Mouse (Mus musculus): ENCODE measurements around the gene Gm6040. TPM values are rescaled to one million over a fixed set of nuclear protein-coding genes. Genes with fewer than 3 reads are reported as not detected.

The Gm6040 gene
- total RNA-seq (2021), result not detected
- not detected in 2 replicates for polyA plus RNA-seq (2012; rRNA removed)
- long read RNA-seq, result 0 reads

GRCm38 (mm10) chr8:20921971-20922370 is at the start of gene Gm6040:
Gene Gm6040, minus strand, starts transcription at chr8:20922071.
- DNase-seq, result no peak

- DNase-seq, result peak; percentile 42
Observed at GRCm38 (mm10) chr8:20964531-20964930, 42.7 kb upstream of the Gm6040 start.

- no peak for DNase-seq
Observed at GRCm38 (mm10) chr8:20944610-20945009, 22.7 kb upstream of the Gm6040 start, which contains the start of gene AY761185. Gene AY761185, minus strand, starts transcription at chr8:20944710.

- no peak for DNase-seq
Observed at GRCm38 (mm10) chr8:20912288-20912687, 9.6 kb downstream of the Gm6040 start.

- no peak for DNase-seq
Observed at GRCm38 (mm10) chr8:20908256-20908655, 13.6 kb downstream of the Gm6040 start.

GRCm38 (mm10) chr8:20907119-20907518 is 14.8 kb downstream of the Gm6040 start:
- DNase-seq, result no peak

GRCm38 (mm10) chr8:20902527-20902926 is 19.3 kb downstream of the Gm6040 start, which contains the start of gene Gm15056:
Gene Gm15056, minus strand, starts transcription at chr8:20902627.
- no peak for DNase-seq

- DNase-seq, result no peak
Observed at GRCm38 (mm10) chr8:20892369-20892768, 29.5 kb downstream of the Gm6040 start, which contains the start of gene Defb33. Gene Defb33, plus strand, starts transcription at chr8:20892669.

GRCm38 (mm10) chr8:20874608-20875007 is 47.3 kb downstream of the Gm6040 start:
- DNase-seq, result no peak

Other genes starting within 250 kb of the Gm6040 start
- not detected for gene Defb33, start 29.4 kb downstream of the Gm6040 start, total RNA-seq (2021)
- not detected in 2 replicates for gene Defb33, start 29.4 kb downstream of the Gm6040 start, polyA plus RNA-seq (2012; rRNA removed)
- not detected for gene Gm15056, start 19.4 kb downstream of the Gm6040 start, total RNA-seq (2021)
- gene Gm15056, start 19.4 kb downstream of the Gm6040 start, polyA plus RNA-seq (2012; rRNA removed), result not detected in 2 replicates
- not detected for gene AY761185, start 22.6 kb upstream of the Gm6040 start, total RNA-seq (2021)
- gene AY761185, start 22.6 kb upstream of the Gm6040 start, polyA plus RNA-seq (2012; rRNA removed), result not detected in 2 replicates
- not detected for gene Defa21, start 103.5 kb upstream of the Gm6040 start, total RNA-seq (2021)
- gene Defa21, start 103.5 kb upstream of the Gm6040 start, polyA plus RNA-seq (2012; rRNA removed), result not detected in 2 replicates
- gene Defa23, start 133.0 kb upstream of the Gm6040 start, total RNA-seq (2021), result not detected
- gene Defa23, start 133.0 kb upstream of the Gm6040 start, polyA plus RNA-seq (2012; rRNA removed), result not detected in 2 replicates
- gene Defa35, start 143.0 kb upstream of the Gm6040 start, total RNA-seq (2021), result not detected
- gene Defa35, start 143.0 kb upstream of the Gm6040 start, polyA plus RNA-seq (2012; rRNA removed), result not detected in 2 replicates
- not detected for gene Defa25, start 162.4 kb upstream of the Gm6040 start, total RNA-seq (2021)
- not detected in 2 replicates for gene Defa25, start 162.4 kb upstream of the Gm6040 start, polyA plus RNA-seq (2012; rRNA removed)
- gene Gm14851, start 174.0 kb upstream of the Gm6040 start, total RNA-seq (2021), result not detected
- gene Gm14851, start 174.0 kb upstream of the Gm6040 start, polyA plus RNA-seq (2012; rRNA removed), result not detected in 2 replicates
- gene Defa30, start 212.6 kb upstream of the Gm6040 start, total RNA-seq (2021), result not detected
- not detected in 2 replicates for gene Defa30, start 212.6 kb upstream of the Gm6040 start, polyA plus RNA-seq (2012; rRNA removed)
- not detected for gene Defa22, start 240.2 kb upstream of the Gm6040 start, total RNA-seq (2021)
- not detected in 2 replicates for gene Defa22, start 240.2 kb upstream of the Gm6040 start, polyA plus RNA-seq (2012; rRNA removed)